Mouse (Mus musculus) left cerebral cortex, adult 18-20 months (tissue): ENCODE measurements around the gene Arl4c. TPM values are rescaled to one million over a fixed set of nuclear protein-coding genes. Genes with fewer than 3 reads are reported as not detected.
A peak's percentile ranks its signal among the peaks of the same experiment; 100 is the strongest.

Source experiments
- DNase-seq, 2 experiments: peaks; one replicate each; pipeline ENCODE4 v3.0.0; 2021 to 2022; ENCODE audit warnings: low spot score in 2 of 2, mixed read lengths in 1 of 2
- total RNA-seq, 2 experiments: library from RNA; stranded (reverse); gene quantifications; 2 replicates each; pipeline ENCODE4 v1.2.3; 2021

The Arl4c gene
- total RNA-seq, 2 experiments from 2014 or later = 37.8 to 40.1 TPM

DNA sequence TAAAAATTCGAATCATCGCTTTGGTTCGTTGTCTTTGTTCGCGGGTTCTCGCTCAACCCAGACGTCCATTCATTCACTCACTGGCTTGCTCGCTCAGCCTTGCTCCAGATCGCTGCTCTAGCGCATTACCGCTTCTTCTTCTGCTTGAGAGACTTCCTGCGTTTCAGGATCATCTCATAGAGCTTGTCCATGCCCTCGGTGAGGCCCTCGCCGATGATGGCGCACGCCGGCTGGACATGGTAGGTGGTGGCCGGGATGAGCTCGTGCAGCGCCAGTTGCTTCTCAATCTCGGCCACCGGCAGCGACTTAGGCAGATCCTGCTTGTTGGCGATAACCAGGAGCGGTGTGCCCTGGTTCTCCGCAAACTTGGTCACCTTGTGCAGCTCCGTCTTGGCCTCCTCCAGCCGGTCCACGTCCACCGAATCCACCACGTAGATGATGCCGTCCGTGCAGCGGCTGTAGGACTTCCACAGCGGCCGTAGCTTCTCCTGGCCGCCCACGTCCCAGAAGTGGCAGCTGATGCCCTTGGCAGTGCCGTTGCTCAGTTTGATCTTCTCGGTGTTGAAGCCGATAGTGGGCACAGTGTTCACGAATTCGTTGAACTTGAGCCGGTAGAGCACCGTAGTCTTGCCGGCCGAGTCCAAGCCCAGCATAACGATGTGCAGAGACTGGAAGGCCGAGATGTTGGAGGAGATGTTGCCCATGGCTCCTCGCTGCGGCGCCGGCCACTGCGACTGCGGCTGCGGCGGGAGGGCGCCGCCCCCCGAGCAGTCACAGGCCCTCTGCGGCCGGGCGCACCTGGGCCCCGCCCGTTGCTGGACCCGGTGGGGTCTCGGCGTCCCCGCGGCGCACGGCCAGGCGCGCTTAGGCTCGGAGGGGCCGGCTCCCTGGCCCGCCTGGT, 810 bp downstream of the Arl4c start:
- DNase-seq = peak; percentile 35 to 64

DNA sequence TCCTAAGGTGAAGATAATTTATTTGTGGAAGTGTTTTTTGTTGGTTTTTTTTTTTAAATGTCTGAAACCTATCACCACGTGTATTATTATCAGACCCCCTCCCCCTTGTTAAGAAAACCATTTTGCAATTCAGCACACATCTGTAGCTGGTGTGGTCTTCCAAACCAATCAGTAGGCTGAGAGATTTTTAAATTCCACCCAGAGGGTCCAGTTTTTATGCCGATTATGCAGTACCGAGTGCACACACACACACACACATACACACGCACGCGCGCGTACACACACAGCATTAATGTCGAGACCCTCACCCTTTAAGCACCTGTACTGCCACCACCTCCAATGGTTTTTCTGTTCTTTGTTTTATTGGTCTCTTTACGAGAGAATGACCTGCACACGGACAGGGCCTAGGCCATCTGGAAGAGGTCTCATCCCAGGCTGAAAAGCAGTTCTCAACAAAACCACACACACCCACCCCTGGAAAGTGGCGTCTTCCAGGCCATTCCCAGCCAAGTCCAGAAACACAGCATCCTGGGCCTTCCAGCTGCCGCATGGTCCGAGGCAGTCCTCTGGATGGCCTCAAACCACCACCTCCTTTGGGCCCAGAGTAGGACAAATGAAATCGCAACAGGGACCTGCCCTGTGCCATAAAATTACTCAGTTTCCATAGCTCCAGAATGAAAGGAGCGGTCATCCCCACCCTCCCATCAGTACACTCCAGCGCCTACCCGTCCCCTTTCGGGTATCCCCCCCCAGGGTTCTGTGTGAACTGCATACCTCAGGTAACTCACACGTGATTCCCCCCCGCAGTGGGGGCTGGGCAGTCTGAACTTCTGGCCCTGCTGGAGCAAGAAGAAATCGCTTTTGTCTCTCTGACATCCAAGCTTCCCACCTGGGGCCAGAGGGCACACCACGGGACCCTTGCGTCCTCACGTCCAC, 1.9 kb downstream of the Arl4c start:
- no peak for DNase-seq

DNA sequence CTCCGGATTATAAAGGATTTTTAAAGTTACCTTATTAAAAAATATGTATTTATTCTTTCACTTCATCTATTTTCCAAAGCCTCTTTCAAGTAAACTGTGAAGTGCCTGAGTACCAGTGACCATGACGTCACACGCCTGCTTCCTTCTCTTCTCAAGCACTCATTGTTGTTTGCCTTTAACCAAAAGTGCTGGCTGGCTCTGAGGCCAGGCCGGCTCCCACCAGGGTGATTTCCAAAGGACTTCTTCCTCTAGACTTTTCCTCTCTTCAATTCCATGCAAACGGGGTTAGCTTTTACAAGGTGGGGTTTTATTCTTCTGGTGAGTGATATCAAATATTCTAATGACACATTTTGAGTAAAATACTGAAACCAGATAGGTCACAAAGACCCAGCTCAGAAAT, 2.6 kb downstream of the Arl4c start:
- no peak for DNase-seq

DNA sequence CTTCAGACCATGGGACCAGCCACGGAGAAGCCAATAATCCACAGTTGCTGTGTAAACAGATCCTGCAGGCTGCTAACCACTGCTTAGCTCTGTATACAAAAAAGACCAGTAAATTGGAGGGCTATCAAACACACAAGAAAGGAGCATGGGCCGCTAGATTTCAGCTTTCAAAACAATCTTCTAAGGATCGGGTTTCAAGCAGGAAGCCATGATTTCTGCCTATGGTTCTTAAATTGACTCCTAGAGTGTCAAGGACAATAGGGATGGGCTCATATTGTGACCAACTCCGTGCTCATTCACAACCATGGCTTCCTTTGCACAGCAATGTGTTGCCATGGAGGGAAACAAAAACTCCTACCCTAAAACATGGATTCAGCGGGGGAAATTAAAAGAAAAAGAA, 3.1 kb downstream of the Arl4c start:
- no peak for DNase-seq

DNA sequence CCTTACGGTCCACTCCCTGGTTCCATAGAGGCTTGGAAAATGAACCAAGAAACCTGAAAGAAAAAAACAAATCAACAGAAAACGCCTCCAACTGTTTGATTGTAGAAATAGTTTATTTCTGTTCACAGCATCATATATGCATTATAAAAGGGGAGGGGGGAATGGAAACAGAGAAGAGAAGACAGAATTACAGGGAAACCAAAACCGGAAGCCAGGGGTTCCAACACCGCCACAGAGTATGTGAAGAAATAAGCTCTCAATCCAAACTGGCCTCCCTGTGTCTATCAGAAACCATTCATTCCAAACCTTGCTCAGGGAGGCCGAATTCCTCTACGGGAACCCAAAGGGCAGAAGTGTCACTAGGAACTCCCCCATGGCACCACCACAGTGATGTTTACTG, 3.9 kb downstream of the Arl4c start:
- DNase-seq = no peak

DNA sequence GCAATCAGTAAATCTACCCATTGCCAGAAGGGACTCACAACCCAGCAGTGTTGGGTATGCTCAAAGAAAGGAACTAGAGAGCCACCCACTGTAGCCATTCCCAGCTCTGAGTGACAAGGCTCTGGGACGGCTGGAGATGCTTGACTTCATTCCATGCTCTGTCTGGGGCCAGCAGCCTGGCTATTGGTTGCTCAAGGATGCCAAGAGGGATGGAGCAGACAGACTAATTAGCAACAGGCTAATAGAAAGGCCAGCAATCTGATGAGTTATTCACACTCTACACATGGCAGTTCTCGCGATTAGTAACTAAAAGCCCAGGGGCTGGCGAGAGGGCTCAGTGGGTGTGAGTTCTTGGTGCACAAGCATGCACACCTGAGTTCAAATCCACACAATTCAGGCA, 5.6 kb downstream of the Arl4c start:
- no peak for DNase-seq

DNA sequence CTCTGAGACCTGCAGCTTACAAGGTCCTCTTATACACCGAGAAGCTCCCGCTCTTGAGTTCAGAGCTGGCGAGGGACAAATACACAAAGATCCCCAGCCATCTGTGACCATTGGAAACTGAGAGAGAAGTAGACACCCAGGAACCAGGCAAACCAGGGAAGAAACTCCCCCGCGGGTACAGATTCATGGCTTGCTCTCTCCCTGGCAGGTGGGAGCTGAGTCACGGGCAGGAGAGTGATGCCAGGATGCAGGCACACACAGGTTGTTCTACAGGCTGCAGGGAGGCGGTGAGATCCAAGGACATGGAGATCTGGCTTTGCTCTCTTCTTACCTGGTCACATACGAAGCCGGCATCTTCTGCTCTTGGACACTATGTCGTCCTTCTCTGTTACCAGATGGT, 7.7 kb downstream of the Arl4c start:
- no peak for DNase-seq

DNA sequence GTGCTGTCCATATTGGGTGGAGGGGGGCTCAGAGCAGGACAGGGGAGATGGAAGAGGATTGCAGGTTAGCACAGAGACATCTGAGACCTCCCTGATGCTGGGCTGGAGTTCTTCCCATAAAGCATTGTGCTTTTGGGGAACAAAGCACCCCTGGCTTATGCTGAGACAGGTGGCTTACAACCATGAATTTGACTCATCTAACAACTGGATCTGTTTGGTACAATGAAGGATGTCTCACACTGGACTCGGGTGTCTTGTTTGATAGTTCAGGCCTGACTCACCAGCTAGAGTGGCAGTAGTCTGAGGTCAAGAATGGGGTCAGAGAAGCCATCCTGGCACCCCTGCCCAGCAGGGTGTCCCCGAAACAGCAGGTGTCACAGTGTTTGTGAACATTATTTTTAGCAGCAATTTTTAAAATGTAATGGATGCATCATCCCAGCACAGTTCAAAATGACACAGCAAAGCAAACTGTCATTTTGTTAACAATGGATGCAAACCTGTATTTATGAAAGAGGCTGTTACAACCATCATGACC, 9.7 kb downstream of the Arl4c start:
- DNase-seq = no peak

DNA sequence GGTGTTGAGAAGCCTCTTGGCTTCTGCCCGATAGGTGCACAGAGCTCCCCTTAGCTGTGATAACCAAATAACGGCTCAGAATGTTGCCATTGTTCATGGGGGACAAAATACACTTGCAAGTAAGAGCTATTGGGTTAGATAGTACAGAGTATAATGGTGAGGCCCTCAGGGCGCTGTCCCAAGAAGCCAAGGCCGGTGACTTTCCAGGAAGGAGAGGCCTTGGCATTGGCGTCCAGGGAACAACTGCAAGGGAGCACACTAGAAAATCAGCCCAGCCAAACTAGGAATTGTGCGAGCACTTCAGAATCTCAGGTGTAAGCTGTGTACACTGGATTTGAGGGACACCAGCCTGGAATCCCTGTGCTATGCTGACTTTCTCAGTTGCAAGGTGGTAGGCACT, 11.4 kb downstream of the Arl4c start:
- no peak for DNase-seq

DNA sequence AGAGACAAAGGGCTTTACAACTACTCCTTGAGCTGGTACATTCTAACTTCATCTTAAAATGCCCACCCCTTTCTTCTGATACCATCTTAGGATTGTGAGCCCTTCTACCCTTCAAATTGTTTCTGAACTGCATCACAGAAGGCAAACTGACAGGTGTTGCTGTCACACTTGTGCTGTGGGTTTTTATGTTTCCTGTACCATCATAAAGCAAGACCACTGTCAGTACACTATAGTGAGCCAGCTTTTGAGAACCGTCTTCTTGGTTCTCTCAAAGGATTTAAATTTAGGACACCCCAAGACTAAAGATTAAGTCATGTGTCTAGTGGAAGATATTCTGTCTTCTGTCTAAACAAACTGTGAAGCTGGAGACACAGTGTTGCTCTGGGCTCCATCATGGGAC, 17.3 kb downstream of the Arl4c start:
- DNase-seq = no peak

DNA sequence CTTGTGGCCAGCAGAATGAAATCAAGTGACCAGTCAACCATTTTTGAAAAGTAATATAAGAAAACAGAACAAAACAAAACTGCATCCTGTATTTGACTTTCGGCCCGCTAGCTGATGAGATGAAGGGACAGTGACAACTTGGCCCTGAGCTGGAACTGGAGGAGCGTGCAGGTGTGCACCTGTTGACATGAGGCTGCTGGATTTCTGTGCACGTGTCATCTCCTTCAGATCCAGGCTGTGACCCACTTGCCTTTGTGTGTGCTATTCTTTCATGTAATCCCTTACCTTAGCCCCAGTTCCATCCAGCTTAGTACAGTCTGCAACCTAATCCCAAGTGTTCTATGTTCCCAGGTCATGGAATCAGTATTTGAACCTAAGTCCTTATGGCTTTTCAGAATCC, 20.4 kb downstream of the Arl4c start:
- no peak for DNase-seq

DNA sequence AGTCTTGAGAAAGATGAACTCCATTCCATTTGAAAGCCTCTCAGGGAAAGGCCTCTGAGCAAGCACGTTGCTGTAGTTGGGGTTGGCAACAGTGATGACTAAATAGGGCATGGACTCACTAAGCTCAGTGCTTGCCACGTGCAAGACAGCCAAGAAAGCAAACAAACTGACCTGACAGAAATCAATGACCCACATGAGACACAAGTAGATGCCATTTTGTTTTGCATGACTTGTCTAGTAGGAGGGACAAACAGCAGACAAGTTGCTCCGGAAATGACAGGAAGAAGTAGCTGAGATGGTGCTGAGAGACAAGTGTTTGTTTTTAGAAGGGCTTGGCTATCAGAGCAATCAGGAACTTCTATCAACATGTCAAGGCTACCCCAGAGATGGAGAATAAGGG, 21.2 kb downstream of the Arl4c start:
- DNase-seq = no peak

DNA sequence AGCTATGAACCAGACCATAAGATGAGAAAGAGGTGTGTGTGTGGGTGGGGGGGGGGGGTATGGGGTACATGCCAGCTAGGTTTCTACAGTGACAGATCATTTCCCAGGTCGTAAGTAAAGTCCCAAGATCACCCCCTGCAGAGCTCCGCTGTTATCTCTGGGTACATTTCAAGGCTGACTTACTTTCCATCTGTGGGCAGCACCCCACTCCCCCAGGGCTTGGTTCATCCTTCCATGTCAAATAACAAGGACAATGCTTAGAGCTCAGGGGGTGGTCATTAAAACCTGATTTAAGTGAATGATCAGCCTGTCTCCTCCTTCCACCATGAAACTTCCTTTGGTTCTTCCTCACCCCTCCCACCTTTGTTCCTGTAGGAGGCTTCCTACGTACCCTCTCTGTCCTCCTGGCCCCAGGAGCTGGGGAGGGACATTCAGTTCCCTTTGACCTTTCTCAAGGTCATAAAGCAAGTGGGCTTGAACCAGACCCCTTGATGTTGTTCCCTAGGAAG, 23.7 kb downstream of the Arl4c start:
- DNase-seq = no peak

DNA sequence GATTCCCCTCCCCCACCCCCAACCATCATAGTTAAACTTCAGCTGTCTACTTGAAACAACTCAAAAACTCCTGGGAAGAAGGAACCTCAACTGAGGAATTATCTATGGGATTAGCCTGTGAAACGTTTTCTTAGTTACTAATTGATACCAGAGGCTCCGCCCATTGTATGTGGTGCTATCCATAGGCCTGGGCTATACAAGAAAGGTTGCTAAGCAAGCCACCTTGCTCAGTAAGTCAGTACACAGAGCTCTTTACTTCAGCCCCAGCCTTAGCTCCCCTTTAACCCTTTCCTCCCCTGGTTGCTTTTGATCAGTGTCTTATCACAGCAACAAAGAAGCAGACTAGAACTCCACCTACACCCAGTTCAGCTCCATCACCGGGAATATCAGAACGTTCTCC, 31.2 kb downstream of the Arl4c start:
- DNase-seq = no peak

DNA sequence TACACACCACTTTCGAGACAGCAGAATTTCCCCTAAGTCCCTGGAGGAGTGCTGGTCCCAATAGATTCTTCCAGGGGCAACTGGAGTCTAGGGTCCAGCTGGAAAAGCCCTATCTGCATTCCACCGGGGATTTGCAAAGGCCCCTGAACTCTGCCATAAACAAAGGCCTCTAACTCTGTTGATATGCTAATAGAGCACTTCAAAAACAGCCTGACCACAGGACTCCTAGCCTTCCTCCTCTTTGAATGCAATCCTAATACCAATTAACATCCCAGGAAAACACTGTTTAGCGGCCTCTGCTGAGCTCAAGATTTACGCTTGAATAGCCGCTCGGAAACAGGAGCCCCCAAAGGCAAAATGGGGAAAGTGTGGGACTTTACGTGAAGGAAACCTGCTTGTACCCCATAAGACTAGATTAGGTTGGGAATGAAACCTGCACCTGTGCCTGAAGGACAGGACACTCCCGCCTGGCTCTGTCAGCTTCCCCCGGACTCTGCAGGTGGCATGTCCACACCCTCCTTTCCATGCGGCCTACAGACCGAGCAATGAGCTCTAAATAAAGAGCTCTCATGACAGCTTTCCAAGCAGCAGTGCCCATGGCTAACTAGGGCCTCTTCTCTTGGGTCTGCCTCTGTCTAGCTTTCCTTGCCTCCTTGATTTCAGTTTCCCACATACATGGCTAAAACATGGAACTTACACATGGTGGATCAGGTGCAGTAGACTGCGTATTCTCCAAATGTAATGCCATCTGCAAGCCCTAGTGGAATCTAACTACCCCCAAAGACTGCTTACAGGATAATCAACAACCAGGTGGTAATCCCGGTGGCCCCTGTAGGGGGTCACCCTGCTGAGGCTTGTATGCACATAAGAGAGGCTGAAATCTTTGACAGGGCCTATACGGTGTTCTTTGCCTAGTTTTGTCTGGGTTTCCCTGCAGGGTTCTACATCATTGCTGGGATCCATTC, 32.9 kb downstream of the Arl4c start:
- DNase-seq = no peak

DNA sequence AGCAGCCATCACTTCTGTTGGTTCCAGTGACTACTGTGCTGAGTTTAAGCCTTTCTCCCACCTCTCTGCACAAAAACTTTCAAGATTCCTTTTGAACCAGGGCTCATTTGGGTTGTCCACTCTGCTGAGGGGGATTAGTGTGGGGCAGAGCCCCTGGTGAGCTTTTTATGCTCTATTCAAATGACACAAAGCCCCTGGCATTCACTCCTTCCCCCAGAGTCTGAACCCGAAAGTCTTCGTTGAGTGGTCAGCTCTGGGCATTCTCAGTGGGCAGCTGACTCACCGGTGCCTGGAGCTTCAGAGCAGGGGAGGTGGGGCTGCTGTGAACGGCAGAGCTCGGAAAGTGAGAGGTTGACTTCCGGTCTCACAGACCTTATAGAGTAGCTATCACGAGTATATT, 33.7 kb downstream of the Arl4c start:
- DNase-seq = no peak

DNA sequence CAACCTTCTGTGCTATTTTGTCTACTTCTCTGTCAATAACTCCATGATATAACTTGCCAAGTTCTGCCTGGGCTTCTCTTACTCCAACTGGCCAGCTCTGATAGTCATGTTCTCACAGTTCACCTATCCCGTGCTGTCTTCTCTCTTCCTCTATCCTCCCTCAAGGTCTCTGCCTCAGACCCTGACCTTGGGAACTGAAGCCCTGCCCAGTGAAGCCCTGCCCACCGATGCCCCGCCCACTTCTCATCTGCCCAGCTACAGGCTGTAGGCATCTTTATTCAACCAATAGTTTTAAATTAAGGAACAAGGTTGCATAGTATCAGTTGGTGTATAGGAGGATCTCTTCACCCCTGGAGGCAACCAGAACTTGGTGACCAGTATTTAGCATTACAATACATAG, 37.4 kb downstream of the Arl4c start:
- DNase-seq = no peak

DNA sequence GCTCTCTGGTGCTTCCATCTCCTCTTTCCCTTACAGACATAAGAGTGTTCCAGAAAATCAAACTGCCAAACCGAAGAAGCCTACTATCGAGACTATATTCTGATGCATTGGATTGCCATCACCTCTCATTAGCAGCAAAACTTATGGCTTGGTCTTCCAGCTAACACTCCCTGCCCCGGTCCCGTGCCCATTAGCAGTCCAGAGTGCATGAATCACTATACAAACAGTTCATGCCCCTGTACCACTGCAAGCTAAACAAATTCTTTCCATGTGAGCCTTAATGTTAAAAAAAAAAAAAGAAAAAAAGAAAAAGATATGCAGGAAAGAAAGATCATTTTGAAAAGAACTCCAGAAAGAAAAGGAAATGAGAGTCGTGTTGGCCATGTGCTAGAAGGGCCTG, 39.3 kb downstream of the Arl4c start:
- no peak for DNase-seq

DNA sequence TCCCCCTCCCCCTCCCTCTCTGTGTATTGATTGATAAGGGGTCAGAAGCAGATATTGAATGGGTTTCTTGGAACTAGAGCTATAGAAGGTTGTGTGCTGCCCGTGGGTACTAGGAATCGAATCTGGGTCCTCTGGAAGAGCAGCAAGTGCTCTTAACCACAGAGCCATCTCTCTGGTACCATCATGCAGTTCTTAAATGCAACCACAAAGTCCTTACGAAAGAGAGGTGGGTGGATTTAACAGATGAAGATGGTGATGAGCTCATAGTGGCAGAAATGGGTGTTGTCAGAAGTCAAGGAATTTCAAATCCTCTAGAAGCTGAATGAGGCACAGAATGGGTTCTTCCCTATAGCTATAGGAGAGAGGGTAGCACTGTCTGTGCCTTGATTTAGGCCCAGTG, 40.8 kb downstream of the Arl4c start:
- no peak for DNase-seq

DNA sequence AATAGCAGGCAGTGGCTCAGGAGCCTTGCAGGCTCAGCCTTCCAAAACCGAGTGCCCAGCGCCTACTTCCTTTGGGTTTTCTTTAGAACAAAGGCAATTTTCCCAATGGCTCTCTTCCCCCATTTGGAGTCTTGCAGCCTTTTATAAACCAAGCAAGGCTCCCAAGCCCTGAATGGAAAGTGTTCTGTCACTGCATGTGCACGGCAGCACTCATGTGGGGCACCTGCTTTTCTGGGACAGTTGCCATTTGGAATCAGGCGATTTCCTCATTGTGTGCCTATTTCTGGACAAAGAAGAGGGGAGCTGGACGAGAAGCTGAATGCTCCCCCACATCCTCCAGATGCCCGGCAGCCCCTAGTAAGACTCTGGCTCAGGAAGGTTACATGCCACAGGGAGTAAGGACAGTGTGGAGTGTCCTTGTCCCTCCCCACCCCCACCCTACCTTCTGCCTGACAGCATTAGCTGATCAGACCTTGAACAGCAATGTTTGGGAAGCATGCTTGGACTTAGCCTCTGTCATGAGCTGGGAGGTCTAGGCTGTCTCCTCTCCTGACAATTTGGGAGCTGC, 43.6 kb downstream of the Arl4c start:
- DNase-seq = peak; percentile 34 to 47
